Mouse (Mus musculus): ENCODE data around the gene 9130008F23Rik. TPM values are rescaled to one million over a fixed set of nuclear protein-coding genes. Genes with fewer than 3 reads are reported as not detected.

9130008F23Rik gene
- polyA plus RNA-seq, 1 experiment from 2014 or later = 0.95 TPM

DNA sequence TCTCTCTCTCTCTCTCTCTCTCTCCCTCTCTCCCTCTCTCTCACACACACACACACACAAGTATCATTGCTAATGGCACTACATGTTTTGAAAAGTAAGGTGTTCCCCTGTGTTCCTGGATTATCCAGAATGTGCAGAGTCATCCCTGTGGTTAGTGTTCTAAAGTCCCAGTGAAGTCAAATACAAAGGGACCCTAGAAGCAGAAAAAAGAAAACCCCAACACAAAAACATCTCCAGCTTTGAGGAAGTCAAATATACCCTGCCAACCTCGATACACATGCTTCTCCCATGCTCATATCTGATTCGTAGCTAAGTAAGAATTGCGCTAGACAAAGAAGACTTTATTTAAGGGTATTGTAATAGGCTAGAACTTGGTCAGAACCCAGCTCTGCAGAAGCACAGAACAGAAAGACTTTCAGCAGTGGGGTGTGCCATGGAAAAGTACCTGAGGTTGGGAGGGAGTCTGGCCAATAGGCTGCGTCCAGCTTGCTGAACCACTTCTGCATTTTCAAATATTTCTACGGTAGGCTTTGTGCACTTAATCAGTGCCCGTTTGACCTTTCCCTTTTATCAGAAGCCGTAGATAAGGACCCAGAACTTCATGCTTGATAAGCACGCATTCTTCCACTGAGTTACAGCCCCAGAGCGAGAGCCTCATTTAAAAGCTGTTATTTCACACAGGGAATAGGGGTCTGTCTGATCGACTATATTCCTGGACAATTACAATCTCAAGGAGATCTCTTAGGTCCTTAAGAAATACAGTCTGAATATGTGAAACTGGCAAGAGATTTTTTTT, 11.2 kb downstream of the 9130008F23Rik start:
- no peak overlapping the region for H3K4me3 ChIP-seq (ENCODE audit: low read depth, low read length)
- ATAC-seq (replicated peaks; ENCODE audit: low FRiP score) = no peak

DNA sequence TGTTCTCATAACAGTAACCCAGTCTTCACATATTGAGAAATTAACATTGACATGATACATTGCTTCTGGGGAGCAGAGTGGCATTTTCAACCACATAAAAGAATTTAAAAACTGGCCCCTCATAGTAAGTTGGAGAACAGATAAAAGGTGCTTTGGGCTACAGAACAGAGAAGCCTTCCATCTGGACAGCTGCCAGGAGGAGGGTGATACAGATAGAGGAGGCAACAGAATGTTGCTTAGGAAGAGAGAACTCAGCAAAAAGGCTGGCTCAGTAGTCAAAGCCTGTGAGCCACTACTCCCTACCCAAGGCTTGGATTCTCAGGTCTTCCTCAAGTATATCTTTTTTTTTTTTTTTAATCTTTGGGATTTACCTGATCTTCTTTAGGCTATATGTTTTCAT, 25.3 kb downstream of the 9130008F23Rik start:
- ATAC-seq (replicated peaks; ENCODE audit: low FRiP score) (no peak), DNase-seq (ENCODE audit: low spot score) (no peak)
- H3K36me3 ChIP-seq (ENCODE audit: control insufficient read depth, insufficient read depth, low read length) = no peaks in the 10 kb centered on the region
- no peak overlapping the region for H3K4me2 ChIP-seq (ENCODE audit: low read depth, low read length, severe bottlenecking)
- H3K9me3 ChIP-seq (ENCODE audit: control insufficient read depth, low read length) = no peaks in the 10 kb centered on the region
- no peaks in the 10 kb centered on the region for H3K4me1 ChIP-seq (replicated peaks; ENCODE audit: control insufficient read depth, insufficient read depth, low read length)
- H3K27ac ChIP-seq (ENCODE audit: low read depth, low read length) = no peak overlapping the region
- no peaks in the 10 kb centered on the region for H3K27me3 ChIP-seq (ENCODE audit: control insufficient read depth, insufficient read depth, low read length)
- no peak overlapping the region for H3K4me3 ChIP-seq (ENCODE audit: low read depth, low read length)
- H3K9ac ChIP-seq (ENCODE audit: low read length) = no peak overlapping the region

More for the DNA sequence above, 11.2 kb downstream of the 9130008F23Rik start:
- H3K27me3 ChIP-seq (ENCODE audit: control insufficient read depth, insufficient read depth, low read length) = no peaks in the 10 kb centered on the region
- H3K9ac ChIP-seq (ENCODE audit: low read length) = no peak overlapping the region
- 83% methylated on average over 10 of the region's 10 CpGs for WGBS
- H3K36me3 ChIP-seq (ENCODE audit: control insufficient read depth, insufficient read depth, low read length) = no peaks in the 10 kb centered on the region
- no peak for DNase-seq (ENCODE audit: low spot score)
- H3K4me2 ChIP-seq (ENCODE audit: low read depth, low read length, severe bottlenecking) = no peak overlapping the region
- no peak overlapping the region for H3K27ac ChIP-seq (ENCODE audit: low read depth, low read length)
- no peaks in the 10 kb centered on the region for H3K9me3 ChIP-seq (ENCODE audit: control insufficient read depth, low read length)
- H3K4me1 ChIP-seq (replicated peaks; ENCODE audit: control insufficient read depth, insufficient read depth, low read length) = no peaks in the 10 kb centered on the region

DNA sequence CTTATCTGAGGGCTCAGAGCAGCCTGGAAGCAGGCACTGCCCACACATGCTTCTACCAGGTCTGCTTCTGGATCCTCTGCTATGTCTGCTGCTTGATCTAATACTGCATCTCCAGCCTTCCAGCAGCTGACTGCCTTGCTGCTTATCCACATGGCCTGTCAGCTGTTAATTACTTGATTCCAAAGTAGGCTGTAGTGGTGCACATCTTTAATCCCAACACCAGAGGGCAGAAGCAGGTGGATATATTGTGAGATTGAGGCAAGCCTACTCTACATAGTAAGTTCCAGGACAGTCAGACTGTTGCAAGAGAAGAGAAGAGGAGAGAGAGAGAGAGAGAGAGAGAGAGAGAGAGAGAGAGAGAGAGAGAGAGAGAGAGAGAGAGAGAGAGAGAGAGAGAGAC, 43.1 kb downstream of the 9130008F23Rik start:
- Histone ChIP-seq H3K36me3 (ENCODE audit: control insufficient read depth, insufficient read depth, low read length) (no peaks in the 10 kb centered on the region), H3K4me3 (ENCODE audit: low read depth, low read length) (no peak overlapping the region), H3K27me3 (ENCODE audit: control insufficient read depth, insufficient read depth, low read length) (no peaks in the 10 kb centered on the region), H3K27ac (ENCODE audit: low read depth, low read length) (no peak overlapping the region), H3K9ac (ENCODE audit: low read length) (no peak overlapping the region), H3K4me2 (ENCODE audit: low read depth, low read length, severe bottlenecking) (no peak overlapping the region), H3K9me3 (ENCODE audit: control insufficient read depth, low read length) (no peaks in the 10 kb centered on the region), H3K4me1 (replicated peaks; ENCODE audit: control insufficient read depth, insufficient read depth, low read length) (no peaks in the 10 kb centered on the region)
- DNase-seq (ENCODE audit: low spot score) (no peak), ATAC-seq (replicated peaks; ENCODE audit: low FRiP score) (no peak)

DNA sequence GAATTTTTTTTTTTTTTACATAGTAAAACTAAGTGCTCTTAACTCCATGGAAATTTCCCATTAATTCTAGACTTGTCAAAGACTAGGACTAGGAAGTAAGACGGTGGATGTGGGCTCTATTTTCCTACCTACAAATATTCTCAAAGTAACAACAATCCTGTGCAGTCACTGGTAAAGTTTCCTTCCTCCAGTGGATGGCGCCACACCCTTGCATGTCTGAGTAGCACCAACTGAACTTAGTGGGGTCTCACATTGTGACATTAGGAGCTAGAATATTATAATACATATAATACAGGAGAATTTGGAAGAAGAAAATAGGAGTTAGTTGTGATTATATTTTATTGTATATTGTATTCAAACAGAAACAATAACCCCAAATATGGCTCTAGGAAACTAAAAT, 48.5 kb downstream of the 9130008F23Rik start:
- Histone ChIP-seq H3K9me3 (ENCODE audit: control insufficient read depth, low read length) (no peaks in the 10 kb centered on the region), H3K27me3 (ENCODE audit: control insufficient read depth, insufficient read depth, low read length) (no peaks in the 10 kb centered on the region), H3K9ac (ENCODE audit: low read length) (no peak overlapping the region), H3K4me3 (ENCODE audit: low read depth, low read length) (no peak overlapping the region), H3K27ac (ENCODE audit: low read depth, low read length) (no peak overlapping the region), H3K4me1 (replicated peaks; ENCODE audit: control insufficient read depth, insufficient read depth, low read length) (no peaks in the 10 kb centered on the region), H3K36me3 (ENCODE audit: control insufficient read depth, insufficient read depth, low read length) (no peaks in the 10 kb centered on the region), H3K4me2 (ENCODE audit: low read depth, low read length, severe bottlenecking) (no peak overlapping the region)
- no peak for ATAC-seq (replicated peaks; ENCODE audit: low FRiP score)
- 60% methylated on average over 2 of the region's 2 CpGs for WGBS
- no peak for DNase-seq (ENCODE audit: low spot score)

Other genes starting within 250 kb of the 9130008F23Rik start
- gene Esp3, start 248.5 kb downstream of the 9130008F23Rik start, polyA plus RNA-seq (2014; fragmentation: Nextera tagmentation; extraction: Ambion mirVana) = not detected in 2 replicates
- gene Esp1, start 153.4 kb downstream of the 9130008F23Rik start, polyA plus RNA-seq (2014; fragmentation: Nextera tagmentation; extraction: Ambion mirVana) = not detected in 2 replicates
- not detected in 2 replicates for gene Crisp2, start 73.6 kb downstream of the 9130008F23Rik start, polyA plus RNA-seq (2014; fragmentation: Nextera tagmentation; extraction: Ambion mirVana)
- gene Rhag, start 69.4 kb downstream of the 9130008F23Rik start, polyA plus RNA-seq (2014; fragmentation: Nextera tagmentation; extraction: Ambion mirVana) = 6.9 and 8.8 TPM in 2 replicates
- gene Glyatl3, start 33.8 kb upstream of the 9130008F23Rik start, polyA plus RNA-seq (2014; fragmentation: Nextera tagmentation; extraction: Ambion mirVana) = 0.56 TPM in 1 of 2 replicates, not detected in the other
- 26.9 and 27.4 TPM in 2 replicates for gene Mut, start 54.1 kb upstream of the 9130008F23Rik start, polyA plus RNA-seq (2014; fragmentation: Nextera tagmentation; extraction: Ambion mirVana)
- gene Cenpq, start 54.5 kb upstream of the 9130008F23Rik start, polyA plus RNA-seq (2014; fragmentation: Nextera tagmentation; extraction: Ambion mirVana) = 39.5 and 46.4 TPM in 2 replicates

Measured in forebrain, embryonic 11.5 days (tissue).